Mouse (Mus musculus): ENCODE measurements around the gene Exosc6. TPM values are rescaled to one million over a fixed set of nuclear protein-coding genes. Genes with fewer than 3 reads are reported as not detected.
"Not testable (repeated sequence)": the region's sequence is repeated elsewhere in the genome, so short reads cannot be mapped to it uniquely, and the experiment has no call there.

Gene Exosc6
- polyA plus RNA-seq, 1 experiment from 2014 or later = not detected

DNA sequence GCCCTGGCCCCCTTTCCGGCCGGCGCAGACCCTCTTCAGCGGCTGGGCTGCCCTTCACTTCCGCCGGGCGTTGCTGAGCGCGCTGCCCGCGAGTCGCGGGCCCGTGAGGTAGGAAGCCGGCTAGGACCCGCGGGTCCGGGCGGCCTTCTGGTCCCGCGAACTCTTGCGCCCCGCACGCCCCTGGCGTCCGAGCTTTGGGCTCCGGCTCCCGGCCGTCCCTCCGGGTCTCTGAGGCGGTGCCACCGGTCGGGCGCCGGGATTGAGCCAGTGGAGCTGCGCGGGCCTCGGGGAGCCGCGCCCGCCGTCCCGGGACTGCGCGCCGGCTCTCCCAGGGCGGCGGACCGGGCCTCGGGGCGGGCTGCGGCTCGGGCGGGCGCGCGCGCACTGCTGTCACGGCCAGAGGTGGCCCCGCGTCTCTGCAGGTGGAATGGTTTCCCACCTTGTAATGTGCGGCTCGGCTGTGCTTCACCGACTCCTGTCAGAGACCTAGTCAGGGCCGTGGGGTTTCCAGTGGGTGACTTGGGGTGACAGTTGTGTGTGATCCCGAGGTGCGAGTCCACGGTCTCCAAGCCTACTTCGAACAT is 38.7 kb downstream of the Exosc6 start:
- peak overlapping the region; percentile 61 for H3K4me3 ChIP-seq (replicated peaks; ENCODE audit: low read length)
- not testable (repeated sequence) for H3K27me3 ChIP-seq (ENCODE audit: control insufficient read depth, insufficient read depth, low read length); H3K36me3 ChIP-seq (replicated peaks; ENCODE audit: control insufficient read depth, insufficient read depth); H3K4me1 ChIP-seq (replicated peaks; ENCODE audit: control insufficient read depth, insufficient read depth, low read length); H3K9me3 ChIP-seq (ENCODE audit: control insufficient read depth, low read length); DNase-seq (ENCODE audit: low spot score); ATAC-seq (ENCODE audit: low FRiP score)
- peak overlapping the region; percentile 38 for H3K27ac ChIP-seq
- H3K4me2 ChIP-seq (replicated peaks) = peak overlapping the region; percentile 76
- H3K9ac ChIP-seq = peak overlapping the region; percentile 68
- 1% methylated on average over 55 of the region's 69 CpGs for WGBS

Small RNA genes within 50 kb of the gene (microRNA-seq; reads per million reads assigned to microRNA genes)
- gene Gm24103 (not detected), gene Mir3473d (not detected)

Other genes starting within 250 kb of the Exosc6 start
- 66.7 and 73.0 TPM in 2 replicates for gene Cog4, start 209.7 kb upstream of the Exosc6 start, polyA plus RNA-seq (2014; fragmentation: Nextera tagmentation; extraction: Ambion mirVana)
- gene Sf3b3, start 209.6 kb upstream of the Exosc6 start, polyA plus RNA-seq (2014; fragmentation: Nextera tagmentation; extraction: Ambion mirVana) = 92.2 and 102 TPM in 2 replicates
- 5.0 and 5.8 TPM in 2 replicates for gene Fuk, start 153.9 kb upstream of the Exosc6 start, polyA plus RNA-seq (2014; fragmentation: Nextera tagmentation; extraction: Ambion mirVana)
- 17.6 and 18.3 TPM in 2 replicates for gene St3gal2, start 136.4 kb upstream of the Exosc6 start, polyA plus RNA-seq (2014; fragmentation: Nextera tagmentation; extraction: Ambion mirVana)
- 13.0 and 13.3 TPM in 2 replicates for gene Ddx19a, start 58.5 kb upstream of the Exosc6 start, polyA plus RNA-seq (2014; fragmentation: Nextera tagmentation; extraction: Ambion mirVana)
- gene Ddx19b, start 24.6 kb upstream of the Exosc6 start, polyA plus RNA-seq (2014; fragmentation: Nextera tagmentation; extraction: Ambion mirVana) = 8.1 and 9.1 TPM in 2 replicates
- 79.2 and 91.1 TPM in 2 replicates for gene Aars, start 23.2 kb upstream of the Exosc6 start, polyA plus RNA-seq (2014; fragmentation: Nextera tagmentation; extraction: Ambion mirVana)
- gene Clec18a, start 36.1 kb downstream of the Exosc6 start, polyA plus RNA-seq (2014; fragmentation: Nextera tagmentation; extraction: Ambion mirVana) = 0.44 and 0.73 TPM in 2 replicates
- gene Pdpr, start 38.3 kb downstream of the Exosc6 start, polyA plus RNA-seq (2014; fragmentation: Nextera tagmentation; extraction: Ambion mirVana) = 7.2 and 8.4 TPM in 2 replicates
- 85.8 and 89.0 TPM in 2 replicates for gene Glg1, start 202.9 kb downstream of the Exosc6 start, polyA plus RNA-seq (2014; fragmentation: Nextera tagmentation; extraction: Ambion mirVana)
- 24.9 and 30.0 TPM in 2 replicates for gene Rfwd3, start 243.9 kb downstream of the Exosc6 start, polyA plus RNA-seq (2014; fragmentation: Nextera tagmentation; extraction: Ambion mirVana)